Mouse (Mus musculus) cerebellum, postnatal 25 days (tissue): ENCODE data around the gene Hap1.

ENCODE experiments used
- DNase-seq, 2 experiments: peaks; one replicate each; pipeline ENCODE4 v3.0.0; 2021; ENCODE audit warnings: mixed read lengths in 2 of 2

Hap1 gene

GRCm38 (mm10) chr11:100355972-100356818, at the start of gene Hap1:
Gene Hap1, minus strand, starts transcription at chr11:100356128.
- peak; percentile 88 to 89 for DNase-seq

DNA sequence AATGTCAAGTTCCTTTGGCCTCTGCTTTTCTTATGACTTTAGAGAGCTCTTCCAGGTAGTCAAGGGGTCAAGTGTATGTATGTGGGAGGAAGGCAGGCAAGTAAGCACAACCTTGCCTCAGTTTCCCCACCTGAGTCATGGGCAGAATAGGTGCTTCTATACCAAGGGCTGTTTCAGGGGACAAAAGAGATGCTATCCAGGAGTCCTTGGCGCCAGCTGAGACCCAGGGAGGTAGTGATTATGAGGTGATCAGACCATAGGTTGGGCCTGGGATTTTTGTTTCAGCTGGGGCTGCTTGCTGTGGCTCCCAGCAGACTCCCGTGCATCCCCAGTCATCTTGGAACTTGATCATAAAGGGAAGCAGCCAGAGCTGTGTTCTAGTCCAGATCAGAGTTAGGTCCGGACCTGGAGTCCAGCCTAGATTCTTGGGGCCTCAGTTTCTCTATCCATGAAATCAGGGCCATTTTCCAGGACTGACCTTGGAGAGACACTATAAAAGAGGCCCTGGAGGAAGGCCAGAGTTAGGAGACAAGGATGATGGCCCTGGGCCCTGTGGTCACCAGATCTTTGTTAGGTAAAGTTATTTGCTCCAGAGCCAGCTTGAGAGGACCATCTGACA, 48.6 kb upstream of the Hap1 start:
- DNase-seq, result no peak

- DNase-seq, result no peak
Observed at GRCm38 (mm10) chr11:100403445-100404134, 47.7 kb upstream of the Hap1 start.

DNA sequence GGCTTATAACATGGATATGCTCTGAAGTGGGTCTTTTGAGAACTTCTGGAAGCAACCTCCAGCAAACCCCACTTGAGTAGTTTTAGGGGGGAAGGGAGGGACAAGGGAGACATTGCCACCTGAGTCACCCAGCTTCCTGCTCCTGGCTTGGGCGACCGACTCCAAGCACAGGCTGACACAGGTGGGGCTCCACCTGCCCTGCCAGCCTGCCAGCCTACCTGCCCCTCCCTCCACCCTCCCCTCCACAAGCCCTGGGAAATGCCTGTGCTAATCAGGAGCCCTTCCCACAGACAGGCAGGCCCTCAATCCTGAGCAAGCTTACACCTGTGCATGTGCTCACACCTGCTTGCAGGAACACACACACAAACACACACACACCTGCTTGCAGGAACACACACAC, 46.8 kb upstream of the Hap1 start:
- no peak for DNase-seq

GRCm38 (mm10) chr11:100402240-100402639, 46.3 kb upstream of the Hap1 start:
- no peak for DNase-seq

- no peak for DNase-seq
Observed at GRCm38 (mm10) chr11:100400842-100401241, 44.9 kb upstream of the Hap1 start.

GRCm38 (mm10) chr11:100399727-100400538, 44.0 kb upstream of the Hap1 start:
- DNase-seq, result no peak

DNA sequence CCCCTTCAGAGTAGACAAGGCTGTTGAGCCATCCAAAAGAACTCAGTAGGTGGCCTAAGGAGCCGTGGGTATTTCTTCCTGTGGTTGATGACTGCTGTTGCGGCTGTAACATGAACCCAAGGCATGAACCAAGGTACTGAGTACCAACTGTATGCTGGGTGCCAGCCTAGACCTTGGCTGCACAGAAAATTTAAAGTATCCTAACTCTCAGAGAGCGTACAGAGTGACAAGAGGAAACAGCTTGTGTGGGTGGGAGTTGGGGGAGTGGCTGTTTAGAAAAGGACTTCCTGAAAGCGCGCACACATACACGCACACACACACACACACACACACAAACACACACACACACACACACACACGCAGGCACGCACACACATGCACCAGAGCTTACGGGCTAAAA, 43.4 kb upstream of the Hap1 start:
- DNase-seq, result no peak

GRCm38 (mm10) chr11:100398517-100398916, 42.6 kb upstream of the Hap1 start:
- DNase-seq, result no peak

GRCm38 (mm10) chr11:100397600-100398389, 41.9 kb upstream of the Hap1 start, which contains the start of gene Jup:
Gene Jup, minus strand, starts transcription at chr11:100397763.
- DNase-seq, result peak; percentile 100

DNA sequence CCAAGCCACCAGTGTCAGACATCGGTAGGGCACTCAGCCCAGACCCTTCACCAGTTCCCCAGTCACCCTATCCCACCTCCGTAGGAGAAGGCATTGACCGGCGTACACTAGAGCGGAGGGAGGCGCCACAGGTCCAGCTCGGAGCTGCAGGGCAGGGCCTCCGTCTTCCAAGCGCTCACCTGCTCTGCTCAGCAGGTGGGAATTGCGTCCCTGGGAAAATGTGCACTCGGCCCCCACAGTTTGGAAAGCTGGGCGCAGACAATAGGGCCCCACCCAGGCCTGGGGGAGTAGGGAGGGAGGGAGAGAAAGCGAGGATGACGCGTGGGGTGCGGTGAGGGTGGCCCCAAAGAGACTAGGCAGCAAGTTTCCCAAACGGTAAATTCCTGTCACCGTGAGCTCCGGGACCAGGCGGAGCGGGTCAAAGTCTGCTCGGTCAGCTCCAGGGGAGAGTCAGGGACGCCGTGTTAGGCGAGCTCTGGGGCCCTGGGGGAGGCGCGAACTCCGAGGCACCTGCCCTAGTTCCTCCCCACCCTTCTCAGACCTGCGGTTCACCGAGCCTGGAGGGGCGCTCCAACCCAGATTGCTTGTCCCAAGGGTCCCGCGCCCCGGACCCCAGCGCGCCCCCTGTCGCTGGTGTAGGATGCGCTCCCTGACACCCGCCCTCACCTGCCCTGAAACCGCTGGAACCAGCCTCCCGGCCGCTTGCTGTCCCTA, 41.1 kb upstream of the Hap1 start:
- DNase-seq, result peak; percentile 81 to 82

- DNase-seq, result peak; percentile 81 to 82
Observed at GRCm38 (mm10) chr11:100395861-100396631, 40.1 kb upstream of the Hap1 start.

DNA sequence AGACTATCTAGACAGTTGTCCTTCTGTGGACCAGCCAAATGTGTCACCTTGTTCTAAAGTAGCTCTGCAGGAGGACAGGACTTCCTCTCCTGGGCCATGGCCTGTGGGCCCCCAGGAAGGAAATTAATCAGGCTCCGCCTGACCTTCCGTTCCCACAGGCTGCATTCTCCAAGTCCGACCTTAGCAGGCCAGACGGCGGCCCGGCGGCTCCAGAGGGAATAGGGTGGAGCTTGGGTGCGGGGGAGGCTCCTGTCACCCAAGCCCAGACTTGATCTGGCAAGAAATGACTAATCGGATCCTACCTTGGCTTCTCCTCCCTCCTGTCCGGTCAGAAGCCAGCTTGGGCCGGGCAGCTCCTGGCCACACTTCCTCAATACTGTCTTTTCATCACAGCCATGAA, 39.3 kb upstream of the Hap1 start:
- peak; percentile 86 to 87 for DNase-seq

GRCm38 (mm10) chr11:100394353-100395074, 38.6 kb upstream of the Hap1 start:
- DNase-seq, result no peak

- DNase-seq, result peak in 1 of 2 experiments; percentile 67
Observed at GRCm38 (mm10) chr11:100393733-100394132, 37.8 kb upstream of the Hap1 start.

- DNase-seq, result no peak
Observed at GRCm38 (mm10) chr11:100392958-100393357, 37.0 kb upstream of the Hap1 start.

DNA sequence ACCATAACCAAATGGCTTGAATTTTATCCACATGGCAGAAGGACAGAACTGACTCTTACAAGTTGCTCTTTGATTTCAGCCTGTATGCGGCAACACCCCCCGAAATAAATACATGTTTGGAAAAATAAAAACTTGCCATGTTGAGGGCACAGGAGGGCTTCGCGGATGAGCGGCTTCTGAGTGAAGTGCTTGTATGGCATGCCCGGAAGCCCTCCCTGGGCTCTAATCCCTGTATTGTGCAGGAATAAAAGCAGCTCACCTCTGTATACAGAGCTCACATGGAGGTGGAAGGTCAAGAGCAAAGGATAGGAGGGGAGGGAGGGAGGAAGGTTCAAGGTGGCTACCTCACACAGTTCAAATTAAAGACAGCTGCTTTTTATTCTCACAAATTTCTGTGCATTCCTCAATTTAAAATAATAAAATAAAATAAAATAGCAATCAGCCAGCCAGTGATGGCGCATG, 36.0 kb upstream of the Hap1 start:
- no peak for DNase-seq

DNA sequence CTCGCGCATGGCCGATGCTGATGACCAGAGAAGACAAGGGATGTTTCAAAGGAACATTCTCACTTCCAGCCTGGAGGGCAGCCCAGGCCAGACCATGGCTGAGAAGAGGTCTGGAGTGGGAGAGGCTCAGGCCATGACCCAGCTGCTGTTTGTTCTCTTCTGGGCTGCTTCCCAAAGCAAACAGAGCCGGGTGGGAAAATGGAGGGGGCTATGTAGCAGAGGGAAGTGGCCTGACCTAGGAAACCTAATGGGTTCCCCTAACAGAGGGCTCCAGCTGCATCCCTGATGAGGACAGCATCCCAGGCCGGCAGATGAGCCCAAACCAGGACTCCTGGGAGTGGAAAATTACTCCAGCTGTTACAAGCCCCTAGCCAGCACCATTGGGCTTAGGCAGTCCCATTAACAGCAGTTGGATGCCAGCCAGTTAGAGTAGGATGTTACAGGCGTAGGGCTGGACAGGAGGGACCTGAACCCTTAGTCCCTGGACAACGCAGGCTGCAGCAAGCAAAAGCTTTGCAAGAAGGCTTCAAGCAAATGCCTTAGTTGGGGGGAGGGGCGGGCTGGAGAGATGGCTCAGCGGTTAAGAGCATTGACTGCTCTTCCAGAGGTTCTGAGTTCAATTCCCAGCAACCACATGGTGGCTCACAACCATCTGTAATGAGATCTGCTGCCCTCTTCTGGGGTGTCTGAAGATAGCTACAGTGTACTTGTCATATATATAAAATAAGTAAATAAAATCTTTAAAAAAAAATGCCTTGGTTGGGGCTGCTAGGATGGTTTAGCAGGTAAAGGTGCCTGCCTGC, 35.4 kb upstream of the Hap1 start:
- peak in 1 of 2 experiments; percentile 47 for DNase-seq
